26 mouse cellular contexts compared by ENCODE assay signal in the genomic region with DNA sequence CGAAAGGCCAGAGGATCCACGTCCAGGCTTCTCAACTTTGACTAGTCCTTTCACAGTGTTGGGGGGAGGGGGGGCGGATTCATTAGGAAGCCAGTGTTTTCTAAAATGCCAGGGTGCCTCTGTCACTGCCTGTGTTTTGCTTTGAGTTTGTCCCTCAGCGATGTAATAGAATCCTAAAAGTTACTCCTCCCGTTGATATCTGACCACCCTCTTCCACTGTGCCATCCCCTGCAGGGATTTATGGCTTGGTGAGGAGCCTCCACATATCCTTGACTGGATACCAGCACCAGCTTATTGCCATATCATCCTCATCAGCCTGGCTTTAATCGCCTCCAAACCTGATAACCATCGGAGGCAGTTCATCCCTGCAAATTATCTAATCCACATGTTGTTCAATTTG.
"Had no signal": no experiment of that assay in that cellular context is flagged by ENCODE, and none has a peak within 500 bp of the region (broad histone marks: within the 10 kb centered on the region; RNA-seq: fewer than 3 reads in every experiment).

No protein-coding gene starts in this region.

- H3K4me1 ChIP-seq: liver, embryonic 13.5 days; liver, embryonic 15.5 days had no signal

- H3K9me3 ChIP-seq: heart, embryonic 10.5 days; heart, embryonic 12.5 days; hindbrain, embryonic 10.5 days; hindbrain, embryonic 12.5 days; intestine, embryonic 15.5 days; limb, embryonic 10.5 days; limb, embryonic 12.5 days; liver, embryonic 13.5 days; liver, embryonic 15.5 days had no signal

- ATAC-seq: hindbrain, embryonic 16.5 days; inflammation-experienced regulatory T-cells, adult 6 months; intestine, embryonic 15.5 days; intestine, postnatal 0 days had no signal

- DNase-seq: gastrocnemius, adult 2 months; gastrocnemius, postnatal 10 days; gastrocnemius, postnatal 25 days; heart, adult 18-20 months; heart, postnatal 10 days; heart, postnatal 4 days; kidney, adult 18-20 months; kidney, adult 9 months; kidney, postnatal 4 days; liver; liver, embryonic 13.5 days had no signal

- H3K27ac ChIP-seq: gastrocnemius, adult 2 months; heart, embryonic 10.5 days; hindbrain, embryonic 10.5 days; hindbrain, embryonic 12.5 days; hindbrain, embryonic 14.5 days; intestine, embryonic 15.5 days; layer of hippocampus, adult 2 months; left cerebral cortex, adult 2 months; limb, embryonic 10.5 days; limb, embryonic 12.5 days; liver, embryonic 13.5 days; liver, embryonic 15.5 days had no signal

- H3K4me2 ChIP-seq: heart, embryonic 12.5 days; hindbrain, embryonic 12.5 days; hindbrain, embryonic 14.5 days; intestine, embryonic 15.5 days; limb, embryonic 12.5 days; liver, embryonic 11.5 days; liver, embryonic 13.5 days; liver, embryonic 15.5 days had no signal

- H3K4me3 ChIP-seq: gastrocnemius, adult 2 months; heart, embryonic 10.5 days; heart, embryonic 12.5 days; hindbrain, embryonic 10.5 days; hindbrain, embryonic 12.5 days; intestine, embryonic 15.5 days; layer of hippocampus, adult 2 months; left cerebral cortex, adult 2 months; limb, embryonic 10.5 days; limb, embryonic 12.5 days; liver, embryonic 13.5 days; liver, embryonic 15.5 days had no signal

- H3K36me3 ChIP-seq: heart, embryonic 10.5 days; heart, embryonic 12.5 days; hindbrain, embryonic 10.5 days; hindbrain, embryonic 12.5 days; intestine, embryonic 15.5 days; limb, embryonic 10.5 days; limb, embryonic 12.5 days; liver, embryonic 13.5 days; liver, embryonic 15.5 days had no signal

- H3K27me3 ChIP-seq: intestine, embryonic 15.5 days had no signal

- H3K9ac ChIP-seq: heart, embryonic 12.5 days; hindbrain, embryonic 12.5 days; hindbrain, embryonic 14.5 days; intestine, embryonic 15.5 days; limb, embryonic 12.5 days; liver, embryonic 13.5 days; liver, embryonic 15.5 days had no signal
